Mouse (Mus musculus) granulocyte monocyte progenitor cell, adult 5-6 weeks (primary cell): ENCODE results near the gene Lamp1. TPM values are rescaled to one million over a fixed set of nuclear protein-coding genes. Genes with fewer than 3 reads are reported as not detected.

Source experiments
- ATAC-seq: replicated peaks from 2 replicates; pipeline ENCODE4 v1.8.0; 2016; ENCODE audit warnings: mild to moderate bottlenecking, moderate TSS enrichment, inconsistent platforms; ENCODE audit not compliant: poor library complexity, severe bottlenecking
- total RNA-seq, 2 experiments: library from RNA; stranded (forward) in 1 of 2; stranded (reverse) in 1 of 2; fragments of 200-712, 200-1000 nt in 1 of 2; fragments of >200 nt in 1 of 2; fragmentation: Nextera tagmentation in 1 of 2; gene quantifications; 2 replicates each; pipeline ENCODE4 v1.2.3; 2014 to 2017

Lamp1 gene
- total RNA-seq, 2 experiments from 2014 or later, result 269 to 283 TPM

- peak; percentile 63 for ATAC-seq
Measured at GRCm38 (mm10) chr8:13160691-13161090, 1.7 kb downstream of the Lamp1 start.

- ATAC-seq, result peak; percentile 26
Measured at GRCm38 (mm10) chr8:13162098-13162497, 3.1 kb downstream of the Lamp1 start.

- ATAC-seq, result no peak; the same call in 1 of the 2 replicates
Measured at GRCm38 (mm10) chr8:13163563-13163962, 4.6 kb downstream of the Lamp1 start.

- no peak for ATAC-seq
Measured at GRCm38 (mm10) chr8:13164361-13164760, 5.4 kb downstream of the Lamp1 start.

GRCm38 (mm10) chr8:13170510-13170909, 11.5 kb downstream of the Lamp1 start:
- no peak for ATAC-seq

- no peak for ATAC-seq
Measured at GRCm38 (mm10) chr8:13174305-13174704, 15.3 kb downstream of the Lamp1 start.

- ATAC-seq, result no peak
Measured at GRCm38 (mm10) chr8:13174811-13175210, 15.8 kb downstream of the Lamp1 start.

- ATAC-seq, result no peak
Measured at GRCm38 (mm10) chr8:13175650-13176049, 16.7 kb downstream of the Lamp1 start.

GRCm38 (mm10) chr8:13177173-13177852, 18.4 kb downstream of the Lamp1 start:
- ATAC-seq, result no peak

- no peak for ATAC-seq
Measured at GRCm38 (mm10) chr8:13178137-13178536, 19.2 kb downstream of the Lamp1 start.

- no peak for ATAC-seq
Measured at GRCm38 (mm10) chr8:13179482-13179881, 20.5 kb downstream of the Lamp1 start.

GRCm38 (mm10) chr8:13179948-13180347, 21.0 kb downstream of the Lamp1 start:
- ATAC-seq, result no peak

- ATAC-seq, result no peak
Measured at GRCm38 (mm10) chr8:13180408-13180807, 21.4 kb downstream of the Lamp1 start.

- ATAC-seq, result no peak
Measured at GRCm38 (mm10) chr8:13180911-13181690, 22.1 kb downstream of the Lamp1 start.

- ATAC-seq, result no peak
Measured at GRCm38 (mm10) chr8:13181691-13181976, 22.7 kb downstream of the Lamp1 start.

- ATAC-seq, result no peak
Measured at GRCm38 (mm10) chr8:13186819-13187218, 27.9 kb downstream of the Lamp1 start.

- ATAC-seq, result no peak
Measured at GRCm38 (mm10) chr8:13187229-13187628, 28.3 kb downstream of the Lamp1 start.

GRCm38 (mm10) chr8:13187638-13188037, 28.7 kb downstream of the Lamp1 start:
- no peak for ATAC-seq

- no peak for ATAC-seq
Measured at GRCm38 (mm10) chr8:13188052-13188555, 29.1 kb downstream of the Lamp1 start.

GRCm38 (mm10) chr8:13188857-13189256, 29.9 kb downstream of the Lamp1 start:
- no peak for ATAC-seq

- ATAC-seq, result no peak
Measured at GRCm38 (mm10) chr8:13190235-13190634, 31.3 kb downstream of the Lamp1 start.

GRCm38 (mm10) chr8:13194818-13195217, 35.9 kb downstream of the Lamp1 start:
- ATAC-seq, result no peak
